Mouse (Mus musculus) ovary, adult 18-20 months (tissue): ENCODE results near the gene Zcchc7.

ENCODE experiments used
- DNase-seq: peaks from one replicate; pipeline ENCODE4 v3.0.0; 2022; ENCODE audit warnings: low spot score, mixed read lengths

The Zcchc7 gene

DNA sequence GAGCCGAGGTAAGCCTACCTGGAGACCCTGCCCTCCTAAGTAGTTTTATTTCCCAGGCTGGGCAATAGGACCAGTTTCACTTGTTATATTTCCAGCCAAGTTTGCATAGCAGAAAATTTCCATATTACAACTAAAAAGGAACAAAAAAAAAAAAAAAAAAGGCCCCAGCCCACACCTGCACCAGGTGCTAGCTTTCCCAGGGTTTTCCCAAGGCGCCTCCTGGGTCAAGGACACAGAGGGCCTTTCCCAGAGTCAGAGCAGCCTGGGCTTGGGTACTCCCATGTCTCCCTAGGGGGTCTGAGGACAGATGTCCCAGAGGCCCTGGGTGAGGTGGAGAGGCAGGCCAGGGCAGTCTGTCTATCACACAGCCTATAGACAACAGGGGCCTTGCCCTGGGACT is 209.5 kb downstream of the Zcchc7 start:
- DNase-seq, result no peak

DNA sequence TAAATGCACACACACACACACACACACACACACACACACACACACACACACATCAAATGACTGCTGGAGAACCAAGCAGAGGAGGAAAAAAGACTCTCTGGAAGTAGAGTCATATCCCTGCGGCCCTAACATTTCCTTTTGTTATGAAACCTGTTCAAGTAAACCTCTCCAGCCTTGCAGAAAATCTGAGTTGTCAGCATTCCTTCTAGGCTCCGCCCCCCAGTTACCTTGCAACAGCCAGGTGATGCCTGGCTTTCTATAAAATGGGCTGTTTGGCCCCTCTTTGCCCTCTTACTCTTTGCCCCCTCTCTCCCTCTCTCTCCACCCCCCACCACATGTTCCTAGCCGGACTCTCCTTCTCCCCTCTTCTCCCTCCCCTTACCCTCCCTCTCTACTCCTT is 210.1 kb downstream of the Zcchc7 start:
- no peak for DNase-seq

DNA sequence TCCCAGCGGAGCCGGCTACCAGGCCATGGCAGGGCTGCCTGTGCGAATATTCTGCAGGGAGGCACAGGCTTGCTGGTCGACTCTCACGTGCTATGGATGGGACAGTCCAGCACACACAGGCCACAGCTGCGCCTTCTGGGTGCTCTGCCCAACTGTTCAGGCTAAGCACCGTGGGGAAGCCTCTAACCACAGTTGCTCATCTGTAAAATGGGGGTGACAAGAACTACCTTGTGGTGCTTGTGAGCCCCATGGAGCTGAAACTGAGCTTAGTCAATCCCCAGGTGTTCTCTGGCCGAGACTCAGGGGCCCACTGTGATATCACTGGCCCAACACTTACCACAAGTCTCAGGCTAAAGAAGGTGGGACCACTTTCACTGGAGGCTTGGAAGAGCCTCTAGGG is 211.7 kb downstream of the Zcchc7 start:
- no peak for DNase-seq

DNA sequence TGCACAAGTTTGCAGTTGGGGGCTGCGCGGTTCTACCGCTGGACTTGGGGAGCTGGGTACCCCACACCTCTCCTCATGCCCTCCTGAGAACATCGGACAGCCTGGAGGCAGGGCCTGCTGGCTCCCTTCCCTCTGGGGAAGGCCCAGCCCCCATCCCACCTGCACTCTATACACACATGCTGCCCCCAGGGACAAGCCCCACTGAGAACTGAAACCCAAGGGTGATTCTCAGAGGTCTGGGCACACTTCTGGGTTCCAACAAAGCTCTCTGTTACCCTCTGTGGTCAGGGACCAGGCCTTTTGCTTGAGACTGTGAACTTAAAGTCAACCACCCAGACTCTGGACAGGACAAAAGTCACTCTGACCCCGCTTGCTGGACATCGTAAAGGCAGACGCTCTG is 214.4 kb downstream of the Zcchc7 start:
- DNase-seq, result no peak

DNA sequence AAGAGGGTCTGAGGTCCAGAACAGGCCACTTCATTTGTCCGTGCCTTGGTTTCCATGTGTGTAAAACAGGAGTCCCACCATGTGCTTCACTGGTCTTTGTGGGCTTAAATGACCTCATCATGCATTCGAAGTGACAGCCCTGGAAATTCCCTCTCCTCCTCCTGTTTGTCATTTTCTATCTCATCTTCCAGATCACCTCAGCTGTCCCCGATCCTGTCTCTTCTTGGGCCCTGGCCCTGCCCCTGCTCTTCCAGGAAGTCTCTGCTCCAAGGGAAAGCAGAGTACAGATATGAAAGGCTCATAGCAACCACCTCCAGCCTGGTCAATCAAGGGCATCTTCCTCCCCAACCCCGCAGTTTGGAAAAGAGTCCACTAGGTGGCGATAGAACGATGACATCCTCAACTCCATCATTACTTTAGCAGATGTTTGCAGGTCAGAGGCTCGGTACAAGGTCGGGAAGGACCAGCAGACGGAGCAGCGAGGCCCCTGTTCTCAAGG is 215.0 kb downstream of the Zcchc7 start:
- no peak for DNase-seq

DNA sequence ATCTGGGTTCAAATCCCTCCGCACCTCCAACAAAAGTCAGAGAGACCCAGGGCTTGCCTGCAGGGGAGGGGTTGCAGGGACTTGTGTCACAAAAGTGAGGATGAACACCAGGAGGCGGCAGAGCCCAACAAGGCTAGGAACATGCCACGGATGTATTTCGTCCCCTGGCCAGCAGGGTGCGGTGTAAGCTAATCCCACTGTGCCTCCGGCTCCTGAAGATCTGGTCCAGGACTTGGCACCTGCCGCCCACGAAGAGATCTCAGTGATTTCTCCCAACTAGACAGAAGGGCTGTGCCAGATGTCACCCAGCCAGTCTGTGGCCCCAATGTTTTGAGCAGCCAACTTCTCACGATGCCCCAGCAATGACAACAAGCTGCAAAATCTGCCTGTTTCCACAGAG is 217.8 kb downstream of the Zcchc7 start:
- DNase-seq, result peak; percentile 78

DNA sequence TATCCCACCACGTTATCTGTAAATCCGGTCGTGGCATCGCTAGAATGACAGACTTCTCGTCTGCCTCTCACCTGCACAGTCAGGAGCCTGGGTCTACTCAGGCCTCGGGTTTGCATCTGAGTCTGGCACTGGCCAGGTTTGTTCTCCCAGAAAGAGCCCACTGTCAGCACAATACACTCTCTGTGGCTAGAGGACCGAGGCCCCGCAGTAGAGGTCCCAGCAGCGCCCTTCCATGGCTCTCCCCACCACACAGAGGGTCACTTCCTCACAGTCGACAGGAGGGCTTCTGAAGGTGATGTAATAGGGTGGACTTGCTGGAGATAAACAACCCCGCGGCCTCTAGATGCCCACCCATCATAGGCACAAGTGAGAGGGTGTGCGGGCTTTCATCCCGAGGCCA is 218.2 kb downstream of the Zcchc7 start:
- no peak for DNase-seq

DNA sequence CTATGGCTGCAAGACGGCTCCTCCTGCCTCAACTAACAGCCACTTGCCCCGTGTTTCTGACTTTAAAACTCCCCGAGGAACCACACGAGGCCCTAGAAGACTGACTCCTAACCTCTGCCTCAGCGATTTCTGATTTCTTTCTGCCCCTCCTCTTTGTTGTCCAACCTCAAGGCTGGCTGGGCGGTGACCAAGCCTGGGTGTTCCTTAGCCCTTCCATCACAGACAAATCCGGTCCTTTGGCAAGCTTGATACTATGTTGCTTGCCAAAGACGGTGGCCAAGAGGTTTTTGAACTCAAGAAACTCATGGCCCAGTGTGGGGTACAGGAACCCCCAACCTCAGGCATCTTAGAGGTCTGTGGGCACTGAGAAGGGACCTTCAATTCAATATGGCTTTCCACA is 218.7 kb downstream of the Zcchc7 start:
- DNase-seq, result no peak

DNA sequence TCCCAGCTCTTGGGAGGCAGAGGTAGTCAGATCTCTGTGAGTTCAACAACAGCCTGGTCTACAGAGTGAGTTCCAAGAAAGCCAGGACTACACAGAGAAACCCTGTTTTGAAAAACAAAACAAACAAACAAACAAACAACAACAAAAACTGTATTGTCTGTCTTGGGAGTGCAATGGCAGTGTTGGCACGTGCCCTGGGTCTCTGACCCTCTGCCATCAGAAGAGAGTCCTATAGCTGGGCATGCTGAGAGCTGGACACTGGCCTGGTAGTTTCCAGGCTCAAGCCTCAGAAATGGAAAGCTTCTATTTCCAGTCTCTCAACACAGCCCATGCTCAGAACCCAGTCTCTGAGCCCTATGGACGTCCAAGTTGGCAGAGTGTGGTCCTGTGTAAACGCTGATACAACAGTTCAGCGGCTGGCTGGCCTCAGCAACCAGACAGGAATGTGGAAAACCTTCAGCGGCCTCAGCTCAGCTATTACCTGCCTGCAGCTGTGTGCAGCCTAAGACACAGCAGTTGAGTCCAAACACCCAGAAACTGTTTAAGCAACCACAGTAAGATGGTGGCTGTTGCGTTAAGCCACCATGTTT is 220.4 kb downstream of the Zcchc7 start:
- no peak for DNase-seq

DNA sequence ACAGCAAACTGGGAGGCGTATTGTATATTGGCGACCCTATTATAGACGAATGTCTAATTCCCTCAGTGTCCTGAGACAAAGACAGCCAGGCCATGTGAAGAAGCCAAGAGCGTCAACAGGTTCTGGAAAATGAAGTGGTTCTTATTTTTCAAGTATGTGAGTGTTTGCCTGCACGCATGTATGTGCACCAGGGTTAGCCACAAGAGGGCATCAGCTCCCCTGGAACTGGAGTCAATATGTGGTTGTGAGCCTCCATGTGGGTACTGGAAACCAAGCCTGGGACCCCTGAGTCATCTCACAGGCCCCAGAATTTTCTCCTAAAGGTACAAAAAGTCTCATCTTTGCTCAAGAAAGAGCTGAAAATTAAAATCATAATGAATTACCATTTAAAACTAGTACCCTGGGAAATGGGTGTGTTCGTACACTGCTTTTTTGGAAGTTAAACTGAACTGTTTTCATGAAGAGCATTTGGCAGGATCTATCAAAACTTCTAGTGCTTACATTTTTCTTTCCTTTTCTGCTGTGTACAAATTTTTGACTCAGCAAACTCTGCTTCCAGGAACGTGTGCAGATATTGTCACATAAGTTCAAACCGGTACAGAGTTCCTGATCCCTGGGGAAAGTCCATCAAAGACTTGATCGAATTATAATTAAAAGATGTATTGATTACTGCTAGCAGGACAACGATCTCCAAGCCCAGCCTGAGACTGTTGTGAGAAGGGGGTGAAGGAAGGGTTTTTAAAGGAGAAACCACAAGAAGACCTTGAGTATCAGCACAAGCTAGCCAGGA is 221.4 kb downstream of the Zcchc7 start:
- DNase-seq, result no peak

DNA sequence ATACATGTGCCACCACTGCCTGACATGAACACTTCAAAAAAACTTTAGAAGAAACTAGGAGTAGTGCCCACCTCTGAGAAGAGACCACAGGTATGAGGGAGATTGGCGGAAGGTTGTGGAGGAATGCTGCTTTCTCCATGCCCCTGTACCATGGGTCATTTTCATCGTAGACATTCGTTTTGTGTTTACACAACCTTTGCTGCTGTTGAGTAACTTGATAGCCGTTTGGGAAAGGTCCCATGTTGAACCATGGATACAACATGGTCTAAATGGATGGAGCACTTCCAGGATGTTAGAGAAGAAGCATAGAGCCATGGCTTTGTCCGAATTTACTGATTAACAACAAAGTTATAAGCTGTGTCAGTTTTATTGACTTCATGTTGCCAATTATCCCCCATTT is 222.5 kb downstream of the Zcchc7 start:
- no peak for DNase-seq

DNA sequence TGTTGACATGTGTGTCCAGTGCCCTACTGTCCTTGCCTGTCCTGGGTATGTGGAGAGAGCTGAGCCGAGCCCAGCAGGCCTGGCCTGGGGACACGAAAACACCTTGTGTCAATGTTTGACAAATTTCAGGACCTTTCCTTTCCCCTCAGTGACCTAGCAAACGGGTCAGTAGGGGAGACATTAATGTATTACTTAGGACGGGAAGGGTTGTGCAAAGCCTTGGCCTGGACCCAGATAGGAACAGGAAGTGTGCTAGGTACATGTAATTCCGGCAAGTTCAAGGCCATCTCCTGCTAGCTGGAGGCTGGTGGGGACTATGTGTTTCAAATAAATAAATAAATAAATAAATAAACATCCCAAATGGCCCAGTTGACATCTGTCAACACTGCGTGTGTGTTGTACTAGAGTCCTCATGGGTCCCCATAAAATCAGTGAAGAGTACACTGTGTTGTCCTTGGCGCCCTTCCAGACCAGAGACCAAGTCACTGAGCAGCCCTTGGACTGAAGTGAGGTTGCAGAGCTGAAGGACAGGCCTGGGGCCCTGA is 224.2 kb downstream of the Zcchc7 start:
- peak; percentile 65 for DNase-seq

DNA sequence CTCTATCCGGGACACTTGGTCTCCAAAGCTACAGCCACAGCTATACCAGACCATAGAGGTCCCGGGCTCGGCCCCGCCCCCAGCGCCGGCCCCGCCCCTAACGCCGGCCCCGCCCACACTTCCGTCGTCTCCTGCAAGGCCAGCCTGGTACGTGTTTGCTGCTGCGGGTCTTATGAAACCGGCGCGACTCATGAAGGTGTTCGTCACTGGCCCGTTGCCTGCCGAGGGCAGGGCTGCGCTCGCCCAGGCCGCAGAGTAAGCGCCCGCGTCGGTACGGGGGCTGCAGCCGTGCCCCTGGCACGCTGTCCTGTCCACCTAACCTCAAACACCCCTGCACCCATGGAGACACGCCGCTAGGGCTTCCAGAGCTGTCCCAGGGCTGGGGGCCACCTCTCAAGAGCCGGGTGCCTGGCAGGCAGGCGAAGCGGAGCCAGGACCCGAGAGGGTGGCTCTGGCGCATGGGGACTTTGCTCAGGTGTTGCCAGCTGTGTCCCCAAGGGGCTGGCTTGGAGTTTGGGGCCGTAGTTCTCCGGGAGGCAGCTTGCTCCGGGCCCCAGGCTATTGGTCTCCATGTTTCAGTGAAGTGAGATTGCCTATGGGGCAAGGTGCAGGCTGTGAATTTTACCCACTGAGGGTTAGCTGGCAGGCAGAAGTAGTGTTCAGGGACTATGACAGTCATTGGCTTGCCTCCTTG is 225.8 kb downstream of the Zcchc7 start, which contains the start of gene Grhpr:
Gene Grhpr (plus strand): TSS at position 116 of the 694 bp plus-strand sequence.
- peak; percentile 74 for DNase-seq
